Mouse (Mus musculus) forebrain, embryonic 16.5 days (tissue): ENCODE measurements around the gene Ccdc92b. TPM values are rescaled to one million over a fixed set of nuclear protein-coding genes. Genes with fewer than 3 reads are reported as not detected.

Source experiments
- ATAC-seq: fragments of 200-750 bp; cut with Nextera tagmentation; 2 replicates; pipeline ENCODE4 v1.8.0; 2017; ENCODE audit warnings: mild to moderate bottlenecking, moderate library complexity
- H3K27ac ChIP-seq: fragments of 300-500 bp; sonication (generic); 2 replicates; pipeline ENCODE4 v1.5.1; 2014; ENCODE audit warnings: low read length, control low read depth
- H3K27me3 ChIP-seq: fragments of 300-500 bp; sonication (generic); replicated peaks from 2 replicates; pipeline ENCODE4 v1.6.1; 2014; ENCODE audit warnings: low read length; ENCODE audit not compliant: control insufficient read depth, insufficient read depth
- H3K36me3 ChIP-seq: fragments of 300-500 bp; sonication (generic); 2 replicates; pipeline ENCODE4 v1.6.1; 2014; ENCODE audit not compliant: control insufficient read depth, insufficient read depth
- H3K4me1 ChIP-seq: fragments of 300-500 bp; sonication (generic); replicated peaks from 2 replicates; pipeline ENCODE4 v1.6.1; 2014; ENCODE audit warnings: low read length; ENCODE audit not compliant: control insufficient read depth, insufficient read depth
- H3K4me2 ChIP-seq: fragments of 300-500 bp; sonication (generic); 2 replicates; pipeline ENCODE4 v1.6.1; 2014; ENCODE audit warnings: mild to moderate bottlenecking, low read length, control low read depth
- H3K4me3 ChIP-seq: fragments of 300-500 bp; sonication (generic); replicated peaks from 2 replicates; pipeline ENCODE4 v1.5.1; 2014; ENCODE audit warnings: mild to moderate bottlenecking, low read length, control low read depth
- H3K9ac ChIP-seq: fragments of 300-500 bp; sonication (generic); replicated peaks from 2 replicates; pipeline ENCODE4 v1.6.1; 2014; ENCODE audit warnings: low read depth, low read length, control low read depth
- H3K9me3 ChIP-seq: fragments of 300-500 bp; sonication (generic); 2 replicates; pipeline ENCODE4 v1.6.1; 2016; ENCODE audit warnings: low read length; ENCODE audit not compliant: control insufficient read depth
- WGBS: fragments of 180-500 bp; shearing (Covaris S2); extraction: QIAGEN DNeasy Blood & Tissue Kit; methylation state at CpG from one replicate; pipeline ENCODE4 v1.1.7; 2014; 5-methylcytosine and 5-hydroxymethylcytosine counted together
- polyA plus RNA-seq: library from polyadenylated mRNA; unstranded; fragments of >200 nt; fragmentation: Nextera tagmentation; extraction: Ambion mirVana; gene quantifications from 2 replicates; pipeline ENCODE4 v1.2.1, GENCODE M21; 2015

Ccdc92b gene
- polyA plus RNA-seq, 1 experiment from 2014 or later: 3.4 TPM

DNA sequence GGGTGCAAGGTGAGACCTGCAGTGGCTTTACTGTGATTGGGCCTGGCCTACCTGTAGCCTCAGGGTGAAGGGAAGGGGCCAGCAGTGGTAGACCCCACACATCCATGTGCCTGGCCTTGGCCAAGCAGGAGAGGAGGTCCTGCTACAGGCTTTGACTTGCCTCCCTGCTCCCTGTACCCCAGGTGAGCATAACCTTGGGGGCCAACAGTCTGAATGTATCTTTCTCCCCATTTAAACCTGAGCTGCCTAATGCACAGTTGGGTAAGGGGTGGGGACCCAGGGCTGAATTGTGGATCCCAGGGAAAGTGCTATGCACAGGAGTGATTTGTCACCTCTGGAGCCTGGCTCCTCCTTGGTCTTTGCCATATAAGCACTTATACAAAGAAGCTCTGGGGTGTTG lies 50.7 kb downstream of the Ccdc92b start:
- Histone ChIP-seq H3K9ac (no peak overlapping the region), H3K36me3 (peaks cover 35% of the 10 kb centered on the region), H3K4me1 (no peaks in the 10 kb centered on the region), H3K27me3 (no peaks in the 10 kb centered on the region), H3K4me3 (no peak overlapping the region), H3K4me2 (no peak overlapping the region), H3K27ac (no peak overlapping the region), H3K9me3 (no peaks in the 10 kb centered on the region)
- ATAC-seq: no peak

- Histone ChIP-seq H3K4me1 (no peaks in the 10 kb centered on the region), H3K9ac (no peak overlapping the region), H3K9me3 (no peaks in the 10 kb centered on the region), H3K4me2 (no peak overlapping the region), H3K27me3 (no peaks in the 10 kb centered on the region), H3K27ac (no peak overlapping the region), H3K36me3 (peaks cover 31% of the 10 kb centered on the region), H3K4me3 (no peak overlapping the region)
- no peak for ATAC-seq
- WGBS: 86% methylated on average over 1 of the region's 1 CpGs
These were observed 51.6 kb downstream of the Ccdc92b start for GRCm38 (mm10) chr11:74671013-74671412.

DNA sequence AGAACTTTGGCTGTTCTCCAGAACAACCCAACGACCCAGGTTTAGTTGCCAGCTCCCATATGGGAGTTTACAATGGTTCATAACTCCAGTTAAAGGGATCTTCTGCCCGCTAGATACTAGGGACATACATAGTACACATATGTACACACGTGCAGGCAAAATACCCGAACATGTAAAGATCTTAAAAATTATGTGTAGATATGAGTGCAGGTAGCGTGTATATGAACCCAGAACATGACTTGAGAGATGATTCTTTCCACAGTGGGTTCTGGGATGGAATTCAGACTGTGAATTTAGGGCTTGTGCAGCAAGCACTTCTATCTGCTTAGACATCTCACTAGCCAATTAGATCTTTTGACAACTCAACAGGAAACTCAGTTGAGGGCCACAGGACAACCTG lies 52.4 kb downstream of the Ccdc92b start:
- no peak overlapping the region for H3K27ac ChIP-seq
- 89% methylated on average over 5 of the region's 5 CpGs for WGBS
- ATAC-seq: no peak
- H3K9me3 ChIP-seq: no peaks in the 10 kb centered on the region
- no peak overlapping the region for H3K4me2 ChIP-seq
- H3K36me3 ChIP-seq: peaks cover 24% of the 10 kb centered on the region
- H3K4me1 ChIP-seq: no peaks in the 10 kb centered on the region
- no peak overlapping the region for H3K9ac ChIP-seq
- H3K27me3 ChIP-seq: no peaks in the 10 kb centered on the region
- no peak overlapping the region for H3K4me3 ChIP-seq

DNA sequence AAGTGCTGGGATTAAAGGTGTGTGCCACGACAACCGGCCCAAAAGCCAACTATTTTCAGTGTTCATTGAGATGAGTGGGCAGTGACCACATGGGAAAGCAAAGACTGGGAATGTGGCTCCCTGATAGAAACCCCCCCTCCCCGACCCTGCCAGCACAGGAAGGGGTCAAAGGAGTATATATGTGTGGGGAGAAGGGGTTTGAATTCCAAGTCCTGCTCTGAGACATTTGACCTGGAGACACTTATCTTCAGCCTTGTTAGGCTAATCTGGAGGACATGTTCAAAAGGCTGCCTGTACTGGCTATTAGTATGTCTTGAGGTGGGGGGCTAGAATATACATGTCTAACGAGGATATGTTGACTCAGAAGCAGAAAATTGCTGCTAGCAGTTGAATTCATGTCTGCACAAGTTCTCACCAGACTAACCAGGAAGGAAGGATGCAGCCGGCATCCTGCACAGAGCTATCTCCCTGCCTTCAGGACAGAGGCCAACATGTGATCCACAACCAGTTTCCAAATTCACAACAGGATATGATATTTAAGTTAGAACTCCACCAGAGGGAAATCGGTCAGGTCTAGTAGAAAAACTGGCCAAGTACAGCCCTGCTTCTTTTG lies 53.6 kb downstream of the Ccdc92b start:
- H3K9ac ChIP-seq: no peak overlapping the region
- H3K4me2 ChIP-seq: no peak overlapping the region
- no peaks in the 10 kb centered on the region for H3K9me3 ChIP-seq
- H3K27me3 ChIP-seq: no peaks in the 10 kb centered on the region
- H3K4me3 ChIP-seq: no peak overlapping the region
- H3K27ac ChIP-seq: no peak overlapping the region
- H3K4me1 ChIP-seq: no peaks in the 10 kb centered on the region
- peaks cover 20% of the 10 kb centered on the region for H3K36me3 ChIP-seq
- 89% methylated on average over 6 of the region's 6 CpGs for WGBS
- no peak for ATAC-seq

DNA sequence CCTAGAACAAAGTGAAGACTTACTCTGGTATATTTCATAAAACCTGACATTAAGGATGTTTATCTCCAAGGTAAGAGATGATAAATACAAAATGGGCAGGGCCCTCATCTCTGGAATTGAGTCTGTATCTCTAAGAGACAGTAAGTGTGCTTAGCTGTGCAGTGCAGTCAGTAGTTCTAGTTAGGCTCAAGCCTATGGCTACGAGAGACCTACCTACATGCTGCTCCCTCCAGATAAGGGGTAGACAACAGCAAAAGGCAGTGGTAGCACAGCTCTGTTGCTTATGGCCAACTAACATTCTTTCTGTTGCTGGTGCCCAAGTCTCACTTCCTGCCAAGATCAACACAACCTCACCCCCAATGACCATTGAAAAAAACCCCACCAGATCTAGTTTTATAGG lies 54.2 kb downstream of the Ccdc92b start:
- Histone ChIP-seq H3K27ac (no peak overlapping the region), H3K36me3 (peaks cover 23% of the 10 kb centered on the region), H3K27me3 (no peaks in the 10 kb centered on the region), H3K9ac (no peak overlapping the region), H3K4me2 (no peak overlapping the region), H3K4me3 (no peak overlapping the region), H3K4me1 (no peaks in the 10 kb centered on the region), H3K9me3 (no peaks in the 10 kb centered on the region)
- 83% methylated on average over 1 of the region's 1 CpGs for WGBS
- no peak for ATAC-seq

DNA sequence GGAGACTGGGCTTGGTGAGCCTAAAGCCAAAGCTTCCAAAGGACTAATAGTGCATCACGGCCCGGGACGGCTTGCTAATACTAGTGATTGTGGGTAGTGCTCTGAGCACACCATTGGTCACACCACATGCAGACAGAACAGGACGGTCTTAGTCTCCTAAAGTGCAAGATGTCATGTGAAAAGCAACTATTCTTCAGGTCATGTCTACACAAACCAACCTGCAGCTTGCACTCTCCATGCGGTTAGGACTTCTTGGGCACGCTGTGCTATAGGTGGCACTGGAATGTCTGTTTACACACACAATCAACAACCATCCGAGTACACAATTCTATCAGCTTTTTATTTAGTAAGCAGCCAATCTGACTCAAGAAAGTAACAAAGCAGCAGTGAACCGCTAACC lies 55.3 kb downstream of the Ccdc92b start:
- no peaks in the 10 kb centered on the region for H3K9me3 ChIP-seq
- H3K4me3 ChIP-seq: no peak overlapping the region
- no peaks in the 10 kb centered on the region for H3K4me1 ChIP-seq
- no peaks in the 10 kb centered on the region for H3K27me3 ChIP-seq
- H3K27ac ChIP-seq: no peak overlapping the region
- H3K4me2 ChIP-seq: no peak overlapping the region
- peaks cover 23% of the 10 kb centered on the region for H3K36me3 ChIP-seq
- no peak overlapping the region for H3K9ac ChIP-seq
- no peak for ATAC-seq
- 94% methylated on average over 8 of the region's 8 CpGs for WGBS

DNA sequence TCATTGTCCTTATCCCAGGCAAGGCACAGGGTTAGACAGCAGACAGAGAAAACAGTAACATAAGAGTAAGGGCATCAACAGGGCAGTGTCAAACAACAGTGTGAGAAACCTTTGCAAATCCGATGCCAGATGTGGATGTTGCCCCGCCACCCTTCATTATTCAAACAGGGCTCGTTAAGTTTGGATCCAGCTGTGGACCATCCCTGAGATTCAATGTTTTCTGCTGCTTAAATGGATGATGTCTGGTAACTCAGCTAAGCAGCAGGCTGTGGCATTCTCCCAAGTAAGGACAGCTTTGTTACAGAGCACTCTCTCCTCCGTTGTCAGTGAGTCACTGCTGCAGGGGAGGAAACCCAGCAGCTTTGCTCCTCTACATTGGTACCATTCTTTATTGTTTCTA lies 55.8 kb downstream of the Ccdc92b start:
- no peak for ATAC-seq
- H3K36me3 ChIP-seq: peaks cover 27% of the 10 kb centered on the region
- H3K27me3 ChIP-seq: no peaks in the 10 kb centered on the region
- H3K4me3 ChIP-seq: no peak overlapping the region
- no peaks in the 10 kb centered on the region for H3K9me3 ChIP-seq
- 53% methylated on average over 4 of the region's 4 CpGs for WGBS
- no peak overlapping the region for H3K9ac ChIP-seq
- no peaks in the 10 kb centered on the region for H3K4me1 ChIP-seq
- H3K27ac ChIP-seq: no peak overlapping the region
- H3K4me2 ChIP-seq: no peak overlapping the region

Other genes with a start within 250 kb of the Ccdc92b start
- gene Rap1gap2, start 8.7 kb upstream of the Ccdc92b start, polyA plus RNA-seq: 10.7 and 12.9 TPM in 2 replicates
- gene Cluh, start 29.9 kb downstream of the Ccdc92b start, polyA plus RNA-seq: 13.7 and 15.2 TPM in 2 replicates
- gene Pafah1b1, start 105.1 kb downstream of the Ccdc92b start, polyA plus RNA-seq: 48.9 and 51.2 TPM in 2 replicates
- 57.5 and 58.7 TPM in 2 replicates for gene Mettl16, start 151.2 kb downstream of the Ccdc92b start, polyA plus RNA-seq
- 8.6 and 9.2 TPM in 2 replicates for gene Mnt, start 211.3 kb downstream of the Ccdc92b start, polyA plus RNA-seq